Mouse (Mus musculus) cerebellum, adult 9-10 months (tissue): ENCODE data around the gene Agbl4.
A peak's percentile ranks its signal among the peaks of the same experiment; 100 is the strongest.

Experiments
- DNase-seq: peaks from one replicate; pipeline ENCODE4 v3.0.0; 2022

The Agbl4 gene

GRCm38 (mm10) chr4:111410731-111411130 lies 1013.3 kb downstream of the Agbl4 start:
- DNase-seq = no peak

- DNase-seq = peak; percentile 3
Observed at GRCm38 (mm10) chr4:111414399-111414798, 1016.9 kb downstream of the Agbl4 start.

DNA sequence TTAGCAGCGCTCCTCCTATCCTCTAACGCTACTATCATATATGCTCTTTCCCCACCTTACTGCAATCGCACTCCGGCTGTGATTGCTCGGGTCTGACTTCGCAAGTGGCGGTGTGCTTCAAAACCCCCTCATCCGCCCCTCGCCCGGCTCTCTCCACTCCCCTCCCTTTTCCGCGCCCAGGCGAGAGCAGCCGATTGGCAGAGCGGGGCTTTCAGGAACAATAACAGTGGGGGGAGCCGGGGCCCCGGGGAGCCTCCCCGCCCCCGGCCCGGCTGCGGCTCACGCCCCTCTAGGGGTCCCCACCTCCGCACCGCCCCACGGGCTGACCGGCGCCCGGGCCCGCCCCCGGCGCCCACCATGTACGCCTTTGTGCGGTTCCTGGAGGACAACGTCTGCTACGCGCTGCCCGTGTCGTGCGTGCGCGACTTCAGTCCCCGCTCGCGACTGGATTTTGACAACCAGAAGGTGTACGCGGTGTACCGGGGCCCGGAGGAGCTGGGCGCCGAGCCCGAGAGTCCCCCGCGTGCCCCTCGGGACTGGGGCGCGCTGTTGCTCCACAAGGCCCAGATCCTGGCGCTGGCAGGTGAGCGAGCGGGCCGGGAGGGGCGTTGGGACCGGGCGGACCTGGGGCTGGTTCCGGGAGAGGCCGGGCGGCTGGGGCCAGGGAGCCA lies 1017.5 kb downstream of the Agbl4 start, which contains the start of gene Bend5:
TSS of gene Bend5 (plus strand) at position 189 of the 671 bp plus-strand sequence.
- DNase-seq = peak; percentile 2

DNA sequence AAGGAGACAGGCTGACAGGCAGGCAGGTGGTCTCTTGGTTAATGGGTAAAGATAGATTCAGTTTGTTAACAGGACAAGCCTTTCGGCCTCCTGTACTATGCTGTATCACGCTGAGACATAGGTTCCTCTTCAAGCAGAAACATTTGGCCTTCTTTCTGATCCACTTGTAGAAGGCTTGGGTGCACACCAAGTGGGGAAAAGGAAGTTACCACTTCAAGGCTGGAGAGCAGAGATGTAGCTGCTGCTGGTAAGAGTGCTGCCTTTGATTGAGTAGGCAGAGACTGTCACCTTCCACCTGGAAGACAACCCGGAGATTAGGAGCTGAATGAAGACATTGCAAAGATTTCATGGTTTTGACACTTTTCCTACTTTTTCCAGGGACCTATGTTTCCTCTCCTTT lies 1018.7 kb downstream of the Agbl4 start:
- no peak for DNase-seq

- DNase-seq = no peak
Observed at GRCm38 (mm10) chr4:111416551-111416950, 1019.1 kb downstream of the Agbl4 start.

DNA sequence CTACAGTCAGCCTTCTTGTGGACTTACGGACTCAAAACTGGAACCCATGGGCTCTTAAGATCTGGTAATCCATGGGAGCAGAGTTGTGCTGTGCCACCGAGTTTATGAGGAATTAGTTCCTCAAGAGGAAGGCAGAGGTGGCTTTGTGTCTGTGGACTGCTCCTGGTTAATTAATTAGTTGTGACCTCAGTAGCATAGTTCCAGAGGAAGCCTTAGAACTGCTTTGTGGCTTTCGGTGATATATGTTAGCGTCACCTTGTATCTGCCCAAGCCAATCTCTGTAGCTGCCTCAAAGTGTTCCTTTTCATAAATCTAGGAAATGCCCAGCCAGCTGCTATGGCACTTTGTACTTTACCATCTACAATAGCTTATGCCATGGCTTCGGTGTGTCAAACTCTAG lies 1020.3 kb downstream of the Agbl4 start:
- DNase-seq = no peak

DNA sequence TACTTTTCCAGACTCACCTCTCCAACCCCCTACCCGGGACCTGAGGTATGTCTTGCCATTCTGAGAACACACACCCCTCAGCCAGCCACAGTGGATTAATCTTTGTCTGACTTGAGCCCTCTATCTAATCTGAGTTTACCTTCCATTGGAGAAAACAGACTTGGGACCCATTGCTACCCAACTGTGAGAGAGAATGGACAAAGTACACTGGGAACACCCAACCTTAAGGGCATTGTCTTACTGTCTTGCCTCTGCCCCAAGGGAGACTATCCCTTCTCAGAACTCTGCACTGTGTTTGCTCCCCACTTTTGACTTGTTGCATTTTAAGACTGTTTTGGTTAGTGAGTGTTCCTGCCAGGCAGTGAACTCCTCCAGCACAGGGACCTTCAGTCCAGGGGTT lies 1022.0 kb downstream of the Agbl4 start:
- no peak for DNase-seq

GRCm38 (mm10) chr4:111420031-111420430 lies 1022.6 kb downstream of the Agbl4 start:
- no peak for DNase-seq

- no peak for DNase-seq
Observed at GRCm38 (mm10) chr4:111420955-111421354, 1023.5 kb downstream of the Agbl4 start.

GRCm38 (mm10) chr4:111421785-111422184 lies 1024.3 kb downstream of the Agbl4 start:
- no peak for DNase-seq

- DNase-seq = no peak
Observed at GRCm38 (mm10) chr4:111424371-111424950, 1027.0 kb downstream of the Agbl4 start.

DNA sequence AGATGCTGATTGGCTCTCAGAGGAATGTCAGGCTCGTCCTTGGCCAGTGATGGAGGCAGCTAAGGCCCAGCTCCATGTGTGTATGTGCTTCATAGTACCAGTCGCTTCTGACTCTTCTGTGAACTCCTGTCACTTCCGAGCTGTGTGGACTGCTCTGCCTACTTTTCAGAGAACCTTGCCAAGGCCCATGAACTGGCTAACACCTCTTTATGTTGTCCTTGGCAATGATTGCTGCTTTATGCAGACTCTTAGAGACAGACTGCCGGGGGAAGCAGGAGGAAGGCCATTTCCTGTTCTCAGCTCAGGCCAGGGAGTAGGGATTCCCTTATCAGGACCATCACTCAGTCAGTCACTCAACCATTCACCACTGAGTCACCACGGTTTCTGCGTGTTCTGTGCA lies 1027.7 kb downstream of the Agbl4 start:
- no peak for DNase-seq

GRCm38 (mm10) chr4:111431186-111431585 lies 1033.7 kb downstream of the Agbl4 start:
- DNase-seq = no peak

DNA sequence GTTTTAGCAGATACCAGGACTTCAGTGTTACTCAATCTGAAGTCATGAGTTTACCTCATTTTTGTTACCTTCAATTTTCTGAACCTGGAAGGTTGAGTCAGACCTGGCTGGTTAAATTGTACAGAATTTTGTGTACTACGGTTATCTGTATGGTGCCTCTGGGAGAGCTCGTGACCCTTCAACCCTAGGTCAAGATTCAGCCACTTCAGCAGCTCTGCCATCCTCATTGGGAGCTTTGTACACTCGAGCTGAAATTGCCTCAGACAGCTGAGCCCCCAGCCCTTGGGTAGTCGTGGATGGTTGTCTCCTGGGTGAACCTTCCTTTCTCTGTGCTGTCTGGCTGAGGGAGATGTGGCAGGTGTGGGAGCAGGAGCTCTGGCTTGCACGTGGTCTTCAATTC lies 1034.6 kb downstream of the Agbl4 start:
- DNase-seq = no peak

DNA sequence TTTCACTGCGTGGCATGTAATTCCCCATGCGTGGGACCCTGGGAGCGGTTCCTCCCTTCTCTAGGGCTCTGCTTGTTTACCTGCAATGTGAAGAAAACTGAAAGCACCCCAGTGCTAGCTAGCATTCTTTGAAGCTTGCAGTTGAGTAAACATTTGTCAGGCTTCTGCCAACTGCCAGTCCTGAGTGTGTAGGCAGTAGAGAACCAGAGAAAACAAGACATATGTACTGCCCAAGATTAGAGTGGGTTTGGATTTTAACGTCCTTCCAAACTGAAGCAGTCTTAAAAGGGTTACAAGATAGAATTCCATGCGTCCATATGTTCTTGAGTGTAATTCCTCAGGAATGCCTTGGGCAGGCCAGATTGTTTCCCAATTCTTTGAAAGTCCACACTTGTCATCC lies 1035.0 kb downstream of the Agbl4 start:
- no peak for DNase-seq

GRCm38 (mm10) chr4:111441709-111442108 lies 1044.2 kb downstream of the Agbl4 start:
- no peak for DNase-seq

GRCm38 (mm10) chr4:111442435-111443238 lies 1045.2 kb downstream of the Agbl4 start:
- DNase-seq = no peak

- DNase-seq = no peak
Observed at GRCm38 (mm10) chr4:111443906-111444615, 1046.6 kb downstream of the Agbl4 start.

GRCm38 (mm10) chr4:111444616-111445160 lies 1047.2 kb downstream of the Agbl4 start:
- no peak for DNase-seq

- DNase-seq = no peak
Observed at GRCm38 (mm10) chr4:111447918-111448317, 1050.5 kb downstream of the Agbl4 start.

GRCm38 (mm10) chr4:111448586-111448985 lies 1051.1 kb downstream of the Agbl4 start:
- DNase-seq = no peak

GRCm38 (mm10) chr4:111449442-111450199 lies 1052.2 kb downstream of the Agbl4 start:
- no peak for DNase-seq
